Mouse (Mus musculus) C2C12 (cell line): ENCODE data around the gene Adamts14. TPM values are rescaled to one million over a fixed set of nuclear protein-coding genes. Genes with fewer than 3 reads are reported as not detected.

ENCODE experiments used
- H3K27me3 ChIP-seq: one replicate; pipeline ENCODE4 v1.6.1; 2011; ENCODE audit not compliant: control insufficient read depth, insufficient read depth, insufficient read length
- H3K36me3 ChIP-seq: one replicate; pipeline ENCODE4 v1.6.1; 2011; ENCODE audit not compliant: control insufficient read depth, insufficient read depth
- H3K4me3 ChIP-seq: one replicate; pipeline ENCODE4 v1.5.1; 2011; ENCODE audit warnings: mild to moderate bottlenecking, control low read depth; ENCODE audit not compliant: poor library complexity, insufficient read depth, severe bottlenecking
- H3K79me2 ChIP-seq: one replicate; pipeline ENCODE4 v1.6.1; 2011; ENCODE audit not compliant: control insufficient read depth, insufficient read depth
- H3K79me3 ChIP-seq: one replicate; pipeline ENCODE4 v1.6.1; 2011; ENCODE audit warnings: low read depth, control low read depth
- H3ac ChIP-seq: one replicate; pipeline ENCODE3; 2011; ENCODE audit warnings: low read depth; ENCODE audit not compliant: control insufficient read depth, insufficient read length
- CEBPB ChIP-seq: IDR thresholded peaks from one replicate; pipeline ENCODE4 v1.6.1; 2011; ENCODE audit warnings: low read depth, mild to moderate bottlenecking, control low read depth, moderate library complexity
- CTCF ChIP-seq: IDR thresholded peaks from one replicate; pipeline ENCODE4 v1.5.1; 2011; ENCODE audit not compliant: control insufficient read depth, insufficient read depth, insufficient read length
- FOSL1 ChIP-seq: IDR thresholded peaks from one replicate; pipeline ENCODE4 v1.8.0; 2011; ENCODE audit warnings: mild to moderate bottlenecking, low read length; ENCODE audit not compliant: poor library complexity, insufficient read depth, severe bottlenecking
- MAX ChIP-seq: IDR thresholded peaks from one replicate; pipeline ENCODE4 v1.6.1; 2011; ENCODE audit warnings: mild to moderate bottlenecking, control low read depth
- MYOD1 ChIP-seq: IDR thresholded peaks from one replicate; pipeline ENCODE4 v1.6.1; 2011; ENCODE audit warnings: low read depth; ENCODE audit not compliant: control insufficient read depth, insufficient read length
- MYOG ChIP-seq: IDR thresholded peaks from one replicate; pipeline ENCODE4 v1.6.1; 2011; ENCODE audit not compliant: control insufficient read depth, insufficient read length; ENCODE audit errors: extremely low read depth
- USF1 ChIP-seq: IDR thresholded peaks from one replicate; pipeline ENCODE4 v1.6.1; 2011; ENCODE audit warnings: low read depth, mild to moderate bottlenecking, control low read depth, moderate library complexity
- polyA plus RNA-seq: library from polyadenylated mRNA; unstranded; fragments of >200 nt; fragmentation: generic; extraction: Trizol; gene quantifications from one replicate; pipeline ENCODE4 v1.2.1, GENCODE M21; 2012; ENCODE audit warnings: missing spikeins

Adamts14 gene
- polyA plus RNA-seq, 1 experiment = 7.0 TPM

DNA sequence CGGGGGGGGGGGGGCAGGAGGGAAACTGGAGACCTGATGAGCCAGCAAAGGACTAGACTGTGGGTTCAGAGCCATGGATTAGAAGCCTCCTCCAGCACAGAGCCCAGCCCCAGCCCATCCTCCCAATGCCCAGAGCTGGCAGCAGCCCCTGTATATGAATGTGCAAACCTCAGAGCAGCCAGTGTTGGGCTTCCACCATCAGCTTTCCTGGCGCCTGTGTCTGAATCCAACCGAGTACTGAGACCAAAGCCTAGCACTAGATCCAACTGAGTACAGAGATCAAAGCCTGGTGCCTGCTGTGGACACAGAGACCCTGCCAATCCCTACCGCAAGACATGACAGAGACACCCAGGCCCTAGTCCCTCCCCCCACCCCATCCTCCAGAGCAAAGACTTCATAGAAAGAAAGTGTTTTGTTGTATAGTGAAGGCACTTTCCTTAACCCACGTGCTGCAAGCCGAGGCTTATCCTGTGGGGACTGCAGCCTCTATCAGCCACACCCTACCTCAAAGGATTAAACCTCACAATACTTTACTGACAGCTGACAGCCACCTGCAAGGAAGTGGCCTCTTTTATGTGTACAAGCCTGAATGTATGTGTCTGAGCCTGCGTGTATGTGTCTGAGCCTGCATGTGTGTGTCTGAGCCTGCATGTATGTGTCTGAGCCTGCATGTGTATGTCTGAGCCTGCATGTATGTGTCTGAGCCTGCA lies 40.2 kb downstream of the Adamts14 start:
- Histone ChIP-seq H3K27me3 (no peaks in the 10 kb centered on the region), H3K4me3 (no peak overlapping the region)
- TF ChIP-seq MYOD1 (no peak), USF1 (no peak), MAX (no peak), CTCF (no peak), MYOG (no peak), CEBPB (no peak), FOSL1 (no peak)

DNA sequence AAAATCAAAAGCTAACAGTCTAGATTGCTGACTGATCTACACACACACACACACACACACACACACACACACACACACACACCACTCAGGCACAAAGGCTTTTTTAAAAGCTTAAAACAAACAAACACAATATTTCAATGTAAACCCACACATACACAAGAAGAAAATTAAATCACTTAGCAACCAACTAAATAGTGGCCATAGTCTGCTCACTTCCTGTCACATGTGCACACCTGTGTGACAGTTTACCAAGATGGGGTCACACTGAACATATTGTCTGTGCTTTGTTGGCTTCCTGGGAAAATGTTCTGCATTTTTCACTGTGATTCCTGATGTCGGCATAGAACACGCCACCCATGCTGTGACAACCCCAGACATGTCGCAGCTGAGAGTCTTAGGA lies 41.5 kb downstream of the Adamts14 start:
- Histone ChIP-seq H3K79me2 (no peaks in the 10 kb centered on the region), H3K36me3 (peaks cover 7% of the 10 kb centered on the region), H3K4me3 (no peak overlapping the region), H3K27me3 (no peaks in the 10 kb centered on the region), H3K79me3 (no peaks in the 10 kb centered on the region), H3ac (no peak overlapping the region)
- TF ChIP-seq CTCF = no peak
- TF ChIP-seq FOSL1 = no peak
- TF ChIP-seq MAX = no peak
- TF ChIP-seq USF1 = no peak
- no peak for TF ChIP-seq CEBPB

More for the DNA sequence above, 40.2 kb downstream of the Adamts14 start:
- H3K36me3 ChIP-seq = peaks cover 7% of the 10 kb centered on the region
- no peaks in the 10 kb centered on the region for H3K79me2 ChIP-seq
- no peak overlapping the region for H3ac ChIP-seq
- no peaks in the 10 kb centered on the region for H3K79me3 ChIP-seq

DNA sequence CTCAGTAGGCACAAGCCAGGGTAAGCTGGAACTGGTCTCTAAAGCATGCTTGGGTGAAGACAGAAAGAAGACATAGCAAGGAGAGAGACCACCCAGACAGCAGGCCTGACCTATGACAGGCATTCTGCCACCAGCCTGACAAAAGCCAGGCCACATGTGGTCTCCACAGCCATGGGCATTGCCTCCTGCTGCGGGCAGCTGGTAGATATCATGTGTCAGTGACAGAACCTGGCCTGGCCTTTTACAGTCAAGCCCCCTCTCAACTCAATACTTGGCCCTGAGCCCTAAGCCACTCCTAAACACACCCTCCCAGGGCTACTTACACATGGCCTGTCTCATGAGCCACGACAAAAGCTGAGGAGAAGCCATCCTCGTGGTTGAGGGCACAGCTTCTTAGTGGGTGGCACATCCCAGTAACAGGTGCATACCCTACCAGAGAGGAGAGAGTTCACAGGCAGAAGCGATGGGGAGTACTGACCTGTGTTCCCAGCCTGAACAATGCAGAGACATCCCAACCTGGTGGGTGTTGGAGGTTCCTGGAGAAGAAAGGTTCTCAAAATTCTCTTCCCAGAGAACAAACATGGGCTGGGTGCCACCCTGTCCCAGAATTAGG lies 46.3 kb downstream of the Adamts14 start:
- Histone ChIP-seq H3K79me3 (no peaks in the 10 kb centered on the region), H3K79me2 (no peaks in the 10 kb centered on the region), H3ac (no peak overlapping the region), H3K4me3 (no peak overlapping the region), H3K36me3 (peaks cover 10% of the 10 kb centered on the region), H3K27me3 (no peaks in the 10 kb centered on the region)
- TF ChIP-seq MYOD1 (no peak), FOSL1 (no peak), MAX (no peak), MYOG (no peak), CTCF (no peak), CEBPB (no peak), USF1 (no peak)

DNA sequence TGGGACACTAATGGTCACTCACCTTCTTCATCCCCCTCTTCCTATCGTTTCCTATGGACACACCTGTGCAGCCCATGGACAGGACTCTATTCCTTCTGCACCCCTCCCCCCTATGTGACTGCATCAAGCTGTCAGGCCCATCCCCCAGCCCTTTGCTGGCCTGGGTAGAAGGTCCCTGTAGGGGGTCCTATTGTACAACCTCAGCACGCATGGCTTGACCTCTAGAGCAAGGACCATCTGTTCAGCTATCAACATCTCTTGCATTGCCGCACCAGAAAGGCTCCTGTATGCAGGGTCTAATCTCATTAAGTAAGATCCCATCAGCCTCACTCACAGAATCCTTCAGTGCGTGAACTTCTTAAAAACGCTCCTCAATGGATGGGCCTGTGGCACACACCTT lies 47.5 kb downstream of the Adamts14 start:
- no peak overlapping the region for H3ac ChIP-seq
- TF ChIP-seq MYOG = no peak
- TF ChIP-seq MAX = no peak
- no peak for TF ChIP-seq USF1
- no peak for TF ChIP-seq CEBPB
- no peak for TF ChIP-seq FOSL1
- TF ChIP-seq MYOD1 = no peak
- no peak for TF ChIP-seq CTCF
- H3K79me3 ChIP-seq = no peaks in the 10 kb centered on the region

DNA sequence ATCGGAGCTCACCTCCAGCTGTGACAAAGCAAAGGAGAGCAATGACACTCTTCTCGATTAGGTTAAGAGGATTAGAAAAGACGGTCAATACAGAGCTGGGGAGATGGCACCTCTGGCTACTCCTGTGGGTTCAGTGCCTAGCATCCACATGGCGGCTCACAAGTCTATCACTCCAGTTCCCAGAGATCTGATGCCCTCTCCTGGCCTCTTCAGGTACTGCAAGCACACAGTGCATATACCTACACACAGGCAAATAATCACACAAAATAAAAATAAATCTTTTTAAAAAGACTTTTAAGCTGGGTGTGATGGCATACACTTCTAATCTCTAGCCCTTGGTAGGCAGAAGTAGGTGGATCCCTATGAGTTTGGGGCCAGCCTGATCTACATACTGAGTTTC lies 53.9 kb downstream of the Adamts14 start:
- Histone ChIP-seq H3ac (no peak overlapping the region), H3K79me2 (no peaks in the 10 kb centered on the region), H3K4me3 (no peak overlapping the region), H3K27me3 (no peaks in the 10 kb centered on the region), H3K36me3 (peaks cover 18% of the 10 kb centered on the region), H3K79me3 (no peaks in the 10 kb centered on the region)
- TF ChIP-seq USF1 = no peak
- no peak for TF ChIP-seq MYOD1
- TF ChIP-seq MAX = no peak
- TF ChIP-seq CTCF = no peak
- no peak for TF ChIP-seq FOSL1
- no peak for TF ChIP-seq MYOG
- no peak for TF ChIP-seq CEBPB

More for the DNA sequence above, 47.5 kb downstream of the Adamts14 start:
- Histone ChIP-seq H3K27me3 (no peaks in the 10 kb centered on the region), H3K36me3 (peaks cover 10% of the 10 kb centered on the region), H3K4me3 (no peak overlapping the region), H3K79me2 (no peaks in the 10 kb centered on the region)
